Mouse (Mus musculus) embryonic facial prominence, embryonic 14.5 days (tissue): ENCODE data around the gene Gypa. TPM values are rescaled to one million over a fixed set of nuclear protein-coding genes. Genes with fewer than 3 reads are reported as not detected.

ENCODE experiments used
- ATAC-seq: fragments of 200-750 bp; cut with Nextera tagmentation; 2 replicates; pipeline ENCODE4 v1.8.0; 2017; ENCODE audit warnings: low read depth, moderate number of reproducible peaks, moderate TSS enrichment
- DNase-seq: peaks from one replicate; pipeline ENCODE4 v3.0.0-alpha.2; 2015; ENCODE audit warnings: low spot score
- H3K27ac ChIP-seq: fragments of 300-500 bp; sonication (generic); replicated peaks from 2 replicates; pipeline ENCODE4 v1.5.1; 2014; ENCODE audit warnings: low read depth, mild to moderate bottlenecking, low read length, moderate library complexity
- H3K27me3 ChIP-seq: fragments of 300-500 bp; sonication (generic); replicated peaks from 2 replicates; pipeline ENCODE4 v1.6.1; 2014; ENCODE audit warnings: low read length; ENCODE audit not compliant: control insufficient read depth, insufficient read depth
- H3K36me3 ChIP-seq: fragments of 300-500 bp; sonication (generic); 2 replicates; pipeline ENCODE4 v1.6.1; 2014; ENCODE audit warnings: low read length, mixed read lengths; ENCODE audit not compliant: control insufficient read depth, insufficient read depth
- H3K4me1 ChIP-seq: fragments of 300-500 bp; sonication (generic); 2 replicates; pipeline ENCODE4 v1.6.1; 2014; ENCODE audit warnings: antibody characterized with exemption, low read length; ENCODE audit not compliant: control insufficient read depth, insufficient read depth
- H3K4me2 ChIP-seq: fragments of 300-500 bp; sonication (generic); 2 replicates; pipeline ENCODE4 v1.6.1; 2014; ENCODE audit warnings: low read depth, mild to moderate bottlenecking, low read length, moderate library complexity, mixed read lengths
- H3K4me3 ChIP-seq: fragments of 300-500 bp; sonication (generic); 2 replicates; pipeline ENCODE4 v1.5.1; 2014; ENCODE audit warnings: low read depth, mild to moderate bottlenecking, low read length
- H3K9ac ChIP-seq: fragments of 300-500 bp; sonication (generic); 2 replicates; pipeline ENCODE4 v1.6.1; 2014; ENCODE audit warnings: low read depth, mild to moderate bottlenecking, low read length, moderate library complexity, mixed read lengths
- H3K9me3 ChIP-seq: fragments of 300-500 bp; sonication (generic); 2 replicates; pipeline ENCODE4 v1.6.1; 2016; ENCODE audit warnings: low read length; ENCODE audit not compliant: control insufficient read depth
- WGBS: fragments of 180-500 bp; shearing (Covaris S2); extraction: QIAGEN DNeasy Blood & Tissue Kit; methylation state at CpG from one replicate; pipeline ENCODE4 v1.1.7; 2014; 5-methylcytosine and 5-hydroxymethylcytosine counted together
- polyA plus RNA-seq: library from polyadenylated mRNA; unstranded; fragments of >200 nt; fragmentation: Nextera tagmentation; extraction: Ambion mirVana; gene quantifications from 2 replicates; pipeline ENCODE4 v1.2.1, GENCODE M21; 2014

Gypa gene
- polyA plus RNA-seq, 1 experiment from 2014 or later: 9.6 TPM

GRCm38 (mm10) chr8:80500773-80501172, 7.2 kb downstream of the Gypa start:
- no peak for DNase-seq

GRCm38 (mm10) chr8:80501283-80501682, 7.7 kb downstream of the Gypa start:
- H3K4me2 ChIP-seq: no peak overlapping the region
- no peak overlapping the region for H3K4me3 ChIP-seq
- DNase-seq: no peak
- WGBS: 79% methylated on average over 6 of the region's 6 CpGs
- no peaks in the 10 kb centered on the region for H3K4me1 ChIP-seq
- H3K36me3 ChIP-seq: no peaks in the 10 kb centered on the region
- H3K27me3 ChIP-seq: no peaks in the 10 kb centered on the region
- H3K27ac ChIP-seq: no peak overlapping the region
- no peak for ATAC-seq
- no peak overlapping the region for H3K9ac ChIP-seq
- no peaks in the 10 kb centered on the region for H3K9me3 ChIP-seq

More at GRCm38 (mm10) chr8:80500773-80501172, 7.2 kb downstream of the Gypa start:
- H3K27me3 ChIP-seq: no peaks in the 10 kb centered on the region
- H3K27ac ChIP-seq: no peak overlapping the region
- 92% methylated on average over 3 of the region's 3 CpGs for WGBS
- no peak for ATAC-seq
- no peak overlapping the region for H3K4me2 ChIP-seq
- no peaks in the 10 kb centered on the region for H3K9me3 ChIP-seq
- no peaks in the 10 kb centered on the region for H3K36me3 ChIP-seq
- no peak overlapping the region for H3K4me3 ChIP-seq
- no peaks in the 10 kb centered on the region for H3K4me1 ChIP-seq
- no peak overlapping the region for H3K9ac ChIP-seq

GRCm38 (mm10) chr8:80526382-80527355, 33.1 kb downstream of the Gypa start:
- no peak for ATAC-seq
- no peak overlapping the region for H3K27ac ChIP-seq
- no peak for DNase-seq

GRCm38 (mm10) chr8:80541836-80542235, 48.3 kb downstream of the Gypa start:
- no peak for ATAC-seq
- no peak for DNase-seq
- no peaks in the 10 kb centered on the region for H3K4me1 ChIP-seq
- no peak overlapping the region for H3K4me3 ChIP-seq
- no peak overlapping the region for H3K27ac ChIP-seq
- H3K9me3 ChIP-seq: peaks cover 16% of the 10 kb centered on the region; the same call in 1 of the 2 replicates
- H3K4me2 ChIP-seq: no peak overlapping the region
- no peaks in the 10 kb centered on the region for H3K36me3 ChIP-seq
- no peaks in the 10 kb centered on the region for H3K27me3 ChIP-seq
- no peak overlapping the region for H3K9ac ChIP-seq
- WGBS: 87% methylated on average over 3 of the region's 3 CpGs

More at GRCm38 (mm10) chr8:80526382-80527355, 33.1 kb downstream of the Gypa start:
- no peaks in the 10 kb centered on the region for H3K4me1 ChIP-seq
- no peak overlapping the region for H3K4me3 ChIP-seq
- H3K36me3 ChIP-seq: no peaks in the 10 kb centered on the region
- WGBS: 83% methylated on average over 5 of the region's 5 CpGs
- no peaks in the 10 kb centered on the region for H3K9me3 ChIP-seq
- no peak overlapping the region for H3K4me2 ChIP-seq
- H3K27me3 ChIP-seq: no peaks in the 10 kb centered on the region
- no peak overlapping the region for H3K9ac ChIP-seq

GRCm38 (mm10) chr8:80550436-80550835, 56.9 kb downstream of the Gypa start:
- Histone ChIP-seq H3K9ac (no peak overlapping the region), H3K27me3 (no peaks in the 10 kb centered on the region), H3K4me2 (no peak overlapping the region), H3K4me1 (no peaks in the 10 kb centered on the region), H3K27ac (no peak overlapping the region), H3K36me3 (no peaks in the 10 kb centered on the region), H3K4me3 (no peak overlapping the region), H3K9me3 (no peaks in the 10 kb centered on the region)
- DNase-seq (no peak), ATAC-seq (no peak)

- no peak overlapping the region for H3K4me3 ChIP-seq
- WGBS: 61% methylated on average over 3 of the region's 3 CpGs
- H3K27ac ChIP-seq: no peak overlapping the region
- H3K4me2 ChIP-seq: no peak overlapping the region
- no peaks in the 10 kb centered on the region for H3K27me3 ChIP-seq
- H3K9me3 ChIP-seq: no peaks in the 10 kb centered on the region
- ATAC-seq: no peak
- H3K9ac ChIP-seq: no peak overlapping the region
- H3K36me3 ChIP-seq: no peaks in the 10 kb centered on the region
- no peak for DNase-seq
- H3K4me1 ChIP-seq: no peaks in the 10 kb centered on the region
These were observed 57.7 kb downstream of the Gypa start for GRCm38 (mm10) chr8:80551303-80551702.

- Histone ChIP-seq H3K27me3 (no peaks in the 10 kb centered on the region), H3K9ac (no peak overlapping the region), H3K4me3 (no peak overlapping the region), H3K4me2 (no peak overlapping the region), H3K36me3 (no peaks in the 10 kb centered on the region), H3K4me1 (no peaks in the 10 kb centered on the region), H3K27ac (no peak overlapping the region), H3K9me3 (no peaks in the 10 kb centered on the region)
- DNase-seq (no peak), ATAC-seq (no peak)
- WGBS: 83% methylated on average over 2 of the region's 2 CpGs
These were observed 61.4 kb downstream of the Gypa start for GRCm38 (mm10) chr8:80554991-80555390.
